Mouse (Mus musculus) stomach, postnatal 0 days (tissue): ENCODE measurements around the gene Sar1b. TPM values are rescaled to one million over a fixed set of nuclear protein-coding genes. Genes with fewer than 3 reads are reported as not detected.
"Not testable (repeated sequence)": the region's sequence is repeated elsewhere in the genome, so short reads cannot be mapped to it uniquely, and the experiment has no call there.

Experiments
- ATAC-seq: fragments of 200-750 bp; cut with Nextera tagmentation; 2 replicates; pipeline ENCODE4 v1.8.0; 2017; ENCODE audit not compliant: low FRiP score, low TSS enrichment
- DNase-seq: peaks from one replicate; pipeline ENCODE4 v3.0.0-alpha.2; 2016; ENCODE audit warnings: low spot score
- H3K27ac ChIP-seq: fragments of 300-500 bp; sonication (generic); replicated peaks from 2 replicates; pipeline ENCODE4 v1.5.1; 2014; ENCODE audit warnings: mild to moderate bottlenecking, control low read depth
- H3K27me3 ChIP-seq: fragments of 300-500 bp; sonication (generic); 2 replicates; pipeline ENCODE4 v1.6.1; 2014; ENCODE audit warnings: low read length; ENCODE audit not compliant: control insufficient read depth, insufficient read depth
- H3K36me3 ChIP-seq: fragments of 300-500 bp; sonication (generic); 2 replicates; pipeline ENCODE4 v1.6.1; 2014; ENCODE audit warnings: low read length, mixed read lengths; ENCODE audit not compliant: control insufficient read depth, insufficient read depth
- H3K4me1 ChIP-seq: fragments of 300-500 bp; sonication (generic); replicated peaks from 2 replicates; pipeline ENCODE4 v1.6.1; 2014; ENCODE audit warnings: antibody characterized with exemption; ENCODE audit not compliant: control insufficient read depth, insufficient read depth
- H3K4me2 ChIP-seq: fragments of 300-500 bp; sonication (generic); replicated peaks from 2 replicates; pipeline ENCODE4 v1.6.1; 2014; ENCODE audit warnings: low read depth, mild to moderate bottlenecking, control low read depth, moderate library complexity
- H3K4me3 ChIP-seq: fragments of 300-500 bp; sonication (generic); 2 replicates; pipeline ENCODE4 v1.5.1; 2014; ENCODE audit warnings: low read depth, low read length, control low read depth
- H3K9ac ChIP-seq: fragments of 300-500 bp; sonication (generic); 2 replicates; pipeline ENCODE4 v1.6.1; 2014; ENCODE audit warnings: mild to moderate bottlenecking, low read length, control low read depth, mixed read lengths
- H3K9me3 ChIP-seq: fragments of 300-500 bp; sonication (generic); 2 replicates; pipeline ENCODE4 v1.6.1; 2016; ENCODE audit warnings: low read length; ENCODE audit not compliant: control insufficient read depth
- CTCF ChIP-seq: IDR thresholded peaks from 2 replicates; pipeline ENCODE4 v1.5.1; 2016; ENCODE audit warnings: antibody characterized with exemption, low read depth, mild to moderate bottlenecking, moderate library complexity
- EP300 ChIP-seq: optimal IDR thresholded peaks from 2 replicates; pipeline ENCODE3; 2016; ENCODE audit warnings: antibody characterized with exemption
- WGBS: fragments of 180-500 bp; shearing (Covaris S2); extraction: QIAGEN DNeasy Blood & Tissue Kit; methylation state at CpG from one replicate; pipeline ENCODE4 v1.1.7; 2014; 5-methylcytosine and 5-hydroxymethylcytosine counted together
- polyA plus RNA-seq: library from polyadenylated mRNA; unstranded; fragments of >200 nt; fragmentation: Nextera tagmentation; extraction: Ambion mirVana; gene quantifications from 2 replicates; pipeline ENCODE4 v1.2.1, GENCODE M21; 2015

Sar1b gene
- polyA plus RNA-seq, 1 experiment from 2014 or later = 169 TPM

DNA sequence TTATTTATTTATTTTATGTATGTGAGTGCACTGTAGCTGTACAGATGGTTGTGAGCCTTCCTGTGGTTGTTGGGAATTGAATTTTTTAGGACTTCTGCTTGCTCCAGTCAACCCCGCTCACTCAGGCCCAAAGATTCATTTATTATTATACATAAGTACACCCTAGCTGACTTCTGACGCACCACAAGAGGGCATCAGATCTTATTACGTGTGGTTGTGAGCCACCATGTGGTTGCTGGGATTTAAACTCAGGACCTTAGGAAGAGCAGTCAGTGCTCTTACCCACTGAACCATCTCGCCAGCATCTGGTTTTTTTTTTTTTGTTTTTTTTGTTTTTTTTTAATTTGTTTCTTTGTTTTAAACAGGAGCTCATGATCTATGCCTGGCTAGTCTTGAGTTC, 26.2 kb downstream of the Sar1b start:
- not testable (repeated sequence) for H3K9me3 ChIP-seq, H3K9ac ChIP-seq, H3K27me3 ChIP-seq, ATAC-seq, DNase-seq, H3K4me1 ChIP-seq, H3K4me2 ChIP-seq, H3K27ac ChIP-seq, H3K4me3 ChIP-seq
- WGBS = 85% methylated on average over 4 of the region's 4 CpGs
- peak; percentile 49 for TF ChIP-seq CTCF
- peaks cover 17% of the 10 kb centered on the region for H3K36me3 ChIP-seq

GRCm38 (mm10) chr11:51790662-51791061, 27.2 kb downstream of the Sar1b start:
- 94% methylated on average over 7 of the region's 7 CpGs for WGBS
- TF ChIP-seq EP300 = no peak
- no peak for TF ChIP-seq CTCF
- Histone ChIP-seq H3K36me3 (peaks cover 17% of the 10 kb centered on the region), H3K9me3 (no peaks in the 10 kb centered on the region), H3K4me2 (no peak overlapping the region), H3K27me3 (no peaks in the 10 kb centered on the region), H3K9ac (no peak overlapping the region), H3K27ac (no peak overlapping the region), H3K4me3 (no peak overlapping the region), H3K4me1 (no peaks in the 10 kb centered on the region)
- ATAC-seq = no peak
- no peak for DNase-seq

DNA sequence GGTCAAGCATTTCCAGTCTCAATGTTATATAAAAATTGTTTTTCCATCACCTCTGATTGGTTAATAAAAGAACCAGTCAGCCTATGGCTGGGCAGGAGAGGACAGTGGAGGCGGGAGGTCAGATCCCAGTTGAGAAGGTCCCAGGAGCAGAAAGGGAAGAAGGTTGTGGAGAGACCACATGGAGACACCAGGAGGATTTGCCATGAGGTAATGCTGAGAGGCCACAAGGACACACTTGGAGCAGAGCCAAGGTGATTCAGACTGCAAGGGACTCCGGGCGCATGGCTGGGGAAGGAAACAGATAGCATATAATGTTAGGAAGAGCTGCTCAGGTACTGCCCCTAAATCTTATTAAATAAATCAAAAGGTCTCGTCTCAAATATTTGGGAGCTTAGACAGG, 32.8 kb downstream of the Sar1b start:
- Histone ChIP-seq H3K27ac (no peak overlapping the region), H3K4me2 (no peak overlapping the region), H3K9me3 (no peaks in the 10 kb centered on the region), H3K4me3 (no peak overlapping the region), H3K36me3 (peaks cover 10% of the 10 kb centered on the region), H3K9ac (no peak overlapping the region), H3K27me3 (no peaks in the 10 kb centered on the region), H3K4me1 (no peaks in the 10 kb centered on the region)
- ATAC-seq = peak; percentile 62
- no peak for TF ChIP-seq EP300
- TF ChIP-seq CTCF = no peak
- WGBS = 50% methylated on average over 4 of the region's 4 CpGs
- DNase-seq = peak; percentile 65

DNA sequence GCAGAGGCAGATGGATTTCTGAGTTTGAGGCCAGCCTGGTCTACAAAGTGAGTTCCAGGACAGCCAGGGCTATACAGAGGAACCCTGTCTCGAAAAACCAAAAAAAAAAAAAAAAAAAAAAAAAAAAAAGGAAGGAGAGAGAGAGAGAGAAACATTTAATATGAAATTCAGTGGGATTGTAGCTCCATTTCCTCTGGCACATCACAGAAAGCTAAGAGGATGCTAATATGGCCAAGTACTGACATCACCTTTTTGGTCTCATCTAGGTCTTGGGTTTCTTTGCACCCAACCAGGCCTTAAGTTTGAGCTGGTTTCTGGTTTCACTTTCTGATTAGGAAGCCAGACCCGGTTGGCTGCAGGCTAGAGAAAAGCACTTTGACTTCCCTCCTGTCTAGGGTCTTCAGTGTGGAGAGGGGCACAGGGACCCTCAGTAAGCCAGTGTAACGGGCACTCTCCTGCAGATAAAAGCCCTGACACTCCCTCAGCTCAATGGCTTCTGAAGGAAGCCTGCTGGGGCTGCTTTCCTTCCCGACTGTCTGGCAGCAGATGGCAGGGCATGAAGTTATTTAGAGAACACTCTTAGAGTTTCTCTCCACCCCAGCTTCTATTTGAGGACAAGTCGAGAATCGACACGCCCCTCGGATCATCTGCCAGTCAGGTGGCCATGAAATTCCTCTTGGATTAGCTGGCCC, 37.3 kb downstream of the Sar1b start:
- Histone ChIP-seq H3K27ac (no peak overlapping the region), H3K4me1 (no peaks in the 10 kb centered on the region), H3K36me3 (no peaks in the 10 kb centered on the region), H3K9ac (no peak overlapping the region), H3K9me3 (no peaks in the 10 kb centered on the region), H3K4me3 (no peak overlapping the region), H3K27me3 (no peaks in the 10 kb centered on the region), H3K4me2 (no peak overlapping the region)
- DNase-seq = peak; percentile 33
- no peak for TF ChIP-seq CTCF
- no peak for ATAC-seq
- WGBS = 30% methylated on average over 7 of the region's 8 CpGs

- WGBS = 17% methylated on average over 17 of the region's 17 CpGs
Observed at GRCm38 (mm10) chr11:51805221-51805981, 41.9 kb downstream of the Sar1b start.

More at GRCm38 (mm10) chr11:51805221-51805981, 41.9 kb downstream of the Sar1b start:
- Histone ChIP-seq H3K9ac (peak overlapping the region; percentile 56), H3K27me3 (no peaks in the 10 kb centered on the region), H3K27ac (peak overlapping the region; percentile 80), H3K4me1 (no peaks in the 10 kb centered on the region), H3K4me3 (peak overlapping the region; percentile 43), H3K4me2 (peak overlapping the region; percentile 68), H3K36me3 (no peaks in the 10 kb centered on the region), H3K9me3 (no peaks in the 10 kb centered on the region)
- TF ChIP-seq CTCF (no peak), EP300 (no peak)
- DNase-seq = peak; percentile 77
- ATAC-seq = peak; percentile 84
